Comparison of ENCODE assay signal across 18 mouse cellular contexts in genomic region chr12:109632035-109632434, GRCm38 (mm10). TPM values are rescaled to one million over a fixed set of nuclear protein-coding genes. Genes with fewer than 3 reads are reported as not detected.
"Had no signal": no experiment of that assay in that cellular context is flagged by ENCODE, and none has a peak within 500 bp of the region (broad histone marks: within the 10 kb centered on the region; RNA-seq: fewer than 3 reads in every experiment).

No protein-coding gene starts in this region.

- H3K4me1 ChIP-seq: neural tube, embryonic 13.5 days; stomach, embryonic 15.5 days had no signal

- H3K4me3 ChIP-seq: left cerebral cortex, adult 2 months; myocyte; neural tube, embryonic 13.5 days; stomach, embryonic 15.5 days had no signal

- DNase-seq: kidney, postnatal 25 days; layer of hippocampus, postnatal 36 days; liver, postnatal 0 days; lung, embryonic 14.5 days; retina, postnatal 1 day; right cerebral cortex, postnatal 25 days; spleen, adult 18-20 months; thymus, postnatal 4 days had no signal

- H3K36me3 ChIP-seq: stomach, embryonic 15.5 days had no signal

- H3K9ac ChIP-seq: liver, embryonic 14.5 days; liver, postnatal 0 days; lung, embryonic 14.5 days; neural tube, embryonic 13.5 days; stomach, embryonic 15.5 days had no signal

- H3K4me2 ChIP-seq: lung, embryonic 14.5 days; neural tube, embryonic 13.5 days; stomach, embryonic 15.5 days had no signal

- ATAC-seq: liver, postnatal 0 days; lung, postnatal 0 days; midbrain, embryonic 16.5 days had no signal

- H3K27ac ChIP-seq: kidney, postnatal 0 days; left cerebral cortex, adult 2 months; liver, embryonic 14.5 days; macrophage; neural tube, embryonic 13.5 days; stomach, embryonic 15.5 days had no signal

- H3K27me3 ChIP-seq: neural tube, embryonic 13.5 days; stomach, embryonic 15.5 days had no signal

- H3K9me3 ChIP-seq: neural tube, embryonic 13.5 days; stomach, embryonic 15.5 days had no signal

RNA-seq across cellular contexts. Expression of gene Rtl1, which starts 31.9 kb away (rescaled TPM):
- polyA plus RNA-seq: liver, adult 2 months; macrophage; myocyte had no signal
